Mouse (Mus musculus): ENCODE results near the gene Ankrd13d.

Ankrd13d gene

GRCm38 (mm10) chr19:4227894-4228678 is 54.9 kb downstream of the Ankrd13d start:
- peak; percentile 51 for DNase-seq (ENCODE audit: extremely low read depth, insufficient read length, low spot score)

- DNase-seq (ENCODE audit: extremely low read depth, insufficient read length, low spot score) = no peak
Observed at GRCm38 (mm10) chr19:4227446-4227845, 55.5 kb downstream of the Ankrd13d start.

- no peak for DNase-seq (ENCODE audit: extremely low read depth, insufficient read length, low spot score)
Observed at GRCm38 (mm10) chr19:4226779-4227178, 56.2 kb downstream of the Ankrd13d start.

GRCm38 (mm10) chr19:4222165-4222564 is 60.8 kb downstream of the Ankrd13d start:
- no peak for DNase-seq (ENCODE audit: extremely low read depth, insufficient read length, low spot score)

- DNase-seq (ENCODE audit: extremely low read depth, insufficient read length, low spot score) = no peak
Observed at GRCm38 (mm10) chr19:4220957-4221743, 61.8 kb downstream of the Ankrd13d start.

GRCm38 (mm10) chr19:4220416-4220815 is 62.5 kb downstream of the Ankrd13d start:
- peak; percentile 30 for DNase-seq (ENCODE audit: extremely low read depth, insufficient read length, low spot score)
